Mouse (Mus musculus): ENCODE measurements around the gene Csdc2. TPM values are rescaled to one million over a fixed set of nuclear protein-coding genes. Genes with fewer than 3 reads are reported as not detected.

The Csdc2 gene
- polyA plus RNA-seq, 1 experiment = 38.3 TPM

DNA sequence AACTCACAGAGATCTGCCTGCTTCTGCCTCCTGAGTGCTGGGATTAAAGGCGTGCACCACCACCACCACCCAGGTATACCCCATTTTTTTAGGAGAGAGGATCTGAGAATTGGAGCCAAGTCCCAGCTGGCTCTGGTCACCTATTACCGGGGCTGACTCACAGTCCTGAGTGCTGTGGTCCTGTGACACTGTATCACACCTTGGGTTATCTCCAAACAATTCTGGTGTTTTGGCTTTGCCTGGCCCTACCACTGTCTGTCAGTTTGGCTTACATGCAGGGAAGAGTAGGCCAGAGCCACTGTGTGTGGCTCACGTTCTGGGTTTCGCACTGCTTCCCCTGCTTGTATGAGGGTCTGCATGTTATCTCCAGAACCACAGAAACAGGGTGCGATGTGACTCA, 3.7 kb downstream of the Csdc2 start:
- H3ac ChIP-seq (ENCODE audit: control insufficient read depth, insufficient read length) = no peak overlapping the region
- no peaks in the 10 kb centered on the region for H3K27me3 ChIP-seq (ENCODE audit: control insufficient read depth, insufficient read depth, insufficient read length)
- no peak for TF ChIP-seq USF1 (IDR thresholded peaks at IDR 0.05; ENCODE audit: low read depth)
- TF ChIP-seq TCF3 (IDR thresholded peaks at IDR 0.05; ENCODE audit: insufficient read length, low read depth) = no peak
- TF ChIP-seq TCF12 (IDR thresholded peaks at IDR 0.05; ENCODE audit: insufficient read depth, poor library complexity, severe bottlenecking) = no peak
- TF ChIP-seq POLR2AphosphoS2 (IDR thresholded peaks at IDR 0.05; ENCODE audit: insufficient read length, low read depth) = no peak
- TF ChIP-seq MAX (IDR thresholded peaks at IDR 0.05; ENCODE audit: low read depth) = no peak
- no peak for TF ChIP-seq REST (IDR thresholded peaks at IDR 0.05; ENCODE audit: insufficient read depth, insufficient read length)
- no peak for TF ChIP-seq SRF (IDR thresholded peaks at IDR 0.05; ENCODE audit: control insufficient read depth, insufficient read length, low read depth)
- TF ChIP-seq MYOG (IDR thresholded peaks at IDR 0.05; ENCODE audit: control insufficient read depth in 1 of 3, insufficient read depth in 1 of 3, insufficient read length in 2 of 3, low read depth in 2 of 3) = no peak
- no peak for TF ChIP-seq E2F4 (IDR thresholded peaks at IDR 0.05; ENCODE audit: insufficient read depth)
- TF ChIP-seq CEBPB (IDR thresholded peaks at IDR 0.05; ENCODE audit: insufficient read depth, poor library complexity, severe bottlenecking) = no peak
- TF ChIP-seq POLR2A (IDR thresholded peaks at IDR 0.05; ENCODE audit: insufficient read length, low read depth) = no peak
- no peak for TF ChIP-seq MYOD1 (IDR thresholded peaks at IDR 0.05; ENCODE audit: control insufficient read depth in 1 of 3, insufficient read length in 2 of 3, low read depth in 2 of 3)
- no peaks in the 10 kb centered on the region for H3K79me2 ChIP-seq (ENCODE audit: control insufficient read depth, insufficient read depth)
- H3K4me2 ChIP-seq (ENCODE audit: low read depth) = no peak overlapping the region
- no peaks in the 10 kb centered on the region for H3K36me3 ChIP-seq (ENCODE audit: control insufficient read depth, insufficient read depth)
- no peak overlapping the region for H3K4me3 ChIP-seq

DNA sequence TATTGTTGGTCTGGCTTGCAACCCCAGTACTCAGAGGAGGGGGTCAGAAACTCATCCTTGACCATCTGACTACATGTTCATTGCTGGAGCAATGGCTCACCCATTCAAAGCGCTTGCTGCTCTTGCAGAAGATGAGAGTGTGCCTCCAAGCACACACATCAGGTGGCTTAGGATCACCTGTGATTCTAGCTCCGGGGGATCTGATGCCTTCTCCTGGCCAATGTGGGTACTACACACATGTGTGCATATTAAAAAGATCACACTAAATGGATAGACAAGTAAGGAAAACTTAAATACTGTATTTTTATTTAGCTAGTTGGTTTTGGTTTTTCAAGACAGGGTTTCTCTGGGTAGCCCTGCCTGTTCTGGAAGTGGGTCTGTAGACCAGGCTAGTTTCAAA, 4.5 kb downstream of the Csdc2 start:
- H3K27me3 ChIP-seq (ENCODE audit: control insufficient read depth, insufficient read depth, insufficient read length) = no peaks in the 10 kb centered on the region
- H3K4me2 ChIP-seq (ENCODE audit: low read depth) = no peak overlapping the region
- TF ChIP-seq E2F4 (IDR thresholded peaks at IDR 0.05; ENCODE audit: insufficient read depth) (no peak), CEBPB (IDR thresholded peaks at IDR 0.05; ENCODE audit: insufficient read depth, poor library complexity, severe bottlenecking) (no peak), REST (IDR thresholded peaks at IDR 0.05; ENCODE audit: insufficient read depth, insufficient read length) (no peak), POLR2A (IDR thresholded peaks at IDR 0.05; ENCODE audit: insufficient read length, low read depth) (no peak), TCF12 (IDR thresholded peaks at IDR 0.05; ENCODE audit: insufficient read depth, poor library complexity, severe bottlenecking) (no peak), POLR2AphosphoS2 (IDR thresholded peaks at IDR 0.05; ENCODE audit: insufficient read length, low read depth) (no peak), TCF3 (IDR thresholded peaks at IDR 0.05; ENCODE audit: insufficient read length, low read depth) (no peak), SRF (IDR thresholded peaks at IDR 0.05; ENCODE audit: control insufficient read depth, insufficient read length, low read depth) (no peak), USF1 (IDR thresholded peaks at IDR 0.05; ENCODE audit: low read depth) (no peak), MYOD1 (IDR thresholded peaks at IDR 0.05; ENCODE audit: control insufficient read depth in 1 of 3, insufficient read length in 2 of 3, low read depth in 2 of 3) (no peak), MYOG (IDR thresholded peaks at IDR 0.05; ENCODE audit: control insufficient read depth in 1 of 3, insufficient read depth in 1 of 3, insufficient read length in 2 of 3, low read depth in 2 of 3) (no peak), MAX (IDR thresholded peaks at IDR 0.05; ENCODE audit: low read depth) (no peak)
- H3K79me2 ChIP-seq (ENCODE audit: control insufficient read depth, insufficient read depth) = no peaks in the 10 kb centered on the region
- no peaks in the 10 kb centered on the region for H3K36me3 ChIP-seq (ENCODE audit: control insufficient read depth, insufficient read depth)
- H3ac ChIP-seq (ENCODE audit: control insufficient read depth, insufficient read length) = no peak overlapping the region
- H3K4me3 ChIP-seq = no peak overlapping the region

DNA sequence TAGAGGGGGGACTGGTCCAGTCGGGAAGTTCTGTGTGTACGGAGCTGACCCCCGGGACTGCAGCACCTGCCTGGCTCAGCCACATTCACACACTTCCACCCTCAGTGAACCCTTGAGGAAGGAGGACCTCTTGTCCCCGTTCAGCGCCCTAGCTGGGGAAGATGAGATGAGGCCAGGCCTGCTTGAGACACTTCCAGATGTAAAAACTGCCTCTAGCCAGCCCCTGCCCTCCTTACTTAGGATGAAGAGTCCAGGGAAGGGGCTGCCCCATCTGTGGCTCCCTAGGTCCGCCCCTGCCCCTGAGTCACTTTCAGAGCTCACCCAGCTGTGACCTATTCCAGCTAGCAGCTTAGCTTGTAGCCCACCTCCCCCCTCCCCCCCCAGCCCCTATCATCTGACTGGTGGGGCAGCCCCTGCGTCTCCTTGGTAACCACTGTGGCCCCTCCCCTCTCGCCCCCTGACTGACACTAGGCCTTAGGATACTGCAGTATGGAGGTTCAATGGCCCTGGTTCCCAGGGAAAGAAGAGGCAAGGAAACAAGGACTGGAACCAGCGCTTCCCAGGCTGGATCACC, 6.7 kb downstream of the Csdc2 start:
- Histone ChIP-seq H3ac (ENCODE audit: control insufficient read depth, insufficient read length) (no peak overlapping the region), H3K4me3 (no peak overlapping the region), H3K79me2 (ENCODE audit: control insufficient read depth, insufficient read depth) (no peaks in the 10 kb centered on the region), H3K27me3 (ENCODE audit: control insufficient read depth, insufficient read depth, insufficient read length) (no peaks in the 10 kb centered on the region), H3K4me2 (ENCODE audit: low read depth) (no peak overlapping the region), H3K36me3 (ENCODE audit: control insufficient read depth, insufficient read depth) (no peaks in the 10 kb centered on the region)
- no peak for TF ChIP-seq MYOD1 (IDR thresholded peaks at IDR 0.05; ENCODE audit: control insufficient read depth in 1 of 3, insufficient read length in 2 of 3, low read depth in 2 of 3)
- no peak for TF ChIP-seq USF1 (IDR thresholded peaks at IDR 0.05; ENCODE audit: low read depth)
- no peak for TF ChIP-seq MYOG (IDR thresholded peaks at IDR 0.05; ENCODE audit: control insufficient read depth in 1 of 3, insufficient read depth in 1 of 3, insufficient read length in 2 of 3, low read depth in 2 of 3)
- TF ChIP-seq SRF (IDR thresholded peaks at IDR 0.05; ENCODE audit: control insufficient read depth, insufficient read length, low read depth) = no peak
- no peak for TF ChIP-seq TCF3 (IDR thresholded peaks at IDR 0.05; ENCODE audit: insufficient read length, low read depth)
- TF ChIP-seq REST (IDR thresholded peaks at IDR 0.05; ENCODE audit: insufficient read depth, insufficient read length) = no peak
- TF ChIP-seq POLR2AphosphoS2 (IDR thresholded peaks at IDR 0.05; ENCODE audit: insufficient read length, low read depth) = no peak
- no peak for TF ChIP-seq CEBPB (IDR thresholded peaks at IDR 0.05; ENCODE audit: insufficient read depth, poor library complexity, severe bottlenecking)
- TF ChIP-seq TCF12 (IDR thresholded peaks at IDR 0.05; ENCODE audit: insufficient read depth, poor library complexity, severe bottlenecking) = no peak
- TF ChIP-seq MAX (IDR thresholded peaks at IDR 0.05; ENCODE audit: low read depth) = no peak
- TF ChIP-seq POLR2A (IDR thresholded peaks at IDR 0.05; ENCODE audit: insufficient read length, low read depth) = no peak
- no peak for TF ChIP-seq E2F4 (IDR thresholded peaks at IDR 0.05; ENCODE audit: insufficient read depth)

DNA sequence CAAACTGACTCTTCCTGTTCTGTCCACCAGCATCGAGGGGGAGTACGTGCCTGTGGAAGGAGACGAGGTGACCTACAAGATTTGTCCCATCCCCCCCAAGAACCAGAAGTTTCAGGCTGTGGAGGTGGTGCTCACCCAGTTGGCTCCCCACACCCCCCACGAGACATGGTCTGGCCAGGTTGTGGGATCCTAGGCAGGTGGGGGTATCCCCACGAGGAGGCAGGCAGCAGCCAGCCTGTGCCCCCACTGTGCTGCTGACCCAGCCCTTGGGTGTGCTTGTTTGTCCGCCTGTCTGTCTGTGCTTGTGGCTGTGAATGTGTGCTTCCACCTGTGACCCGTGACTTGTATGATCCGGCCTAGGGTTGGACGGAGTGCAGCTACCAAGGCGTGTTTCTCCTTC, 12.5 kb downstream of the Csdc2 start:
- Histone ChIP-seq H3K27me3 (ENCODE audit: control insufficient read depth, insufficient read depth, insufficient read length) (no peaks in the 10 kb centered on the region), H3K79me2 (ENCODE audit: control insufficient read depth, insufficient read depth) (no peaks in the 10 kb centered on the region), H3K36me3 (ENCODE audit: control insufficient read depth, insufficient read depth) (no peaks in the 10 kb centered on the region), H3K4me3 (no peak overlapping the region), H3K4me2 (ENCODE audit: low read depth) (no peak overlapping the region), H3ac (ENCODE audit: control insufficient read depth, insufficient read length) (no peak overlapping the region)
- TF ChIP-seq POLR2AphosphoS2 (IDR thresholded peaks at IDR 0.05; ENCODE audit: insufficient read length, low read depth) (peak; percentile 76), TCF12 (IDR thresholded peaks at IDR 0.05; ENCODE audit: insufficient read depth, poor library complexity, severe bottlenecking) (no peak)
